ENCODE assay signal across 35 mouse cellular contexts in the genomic region with DNA sequence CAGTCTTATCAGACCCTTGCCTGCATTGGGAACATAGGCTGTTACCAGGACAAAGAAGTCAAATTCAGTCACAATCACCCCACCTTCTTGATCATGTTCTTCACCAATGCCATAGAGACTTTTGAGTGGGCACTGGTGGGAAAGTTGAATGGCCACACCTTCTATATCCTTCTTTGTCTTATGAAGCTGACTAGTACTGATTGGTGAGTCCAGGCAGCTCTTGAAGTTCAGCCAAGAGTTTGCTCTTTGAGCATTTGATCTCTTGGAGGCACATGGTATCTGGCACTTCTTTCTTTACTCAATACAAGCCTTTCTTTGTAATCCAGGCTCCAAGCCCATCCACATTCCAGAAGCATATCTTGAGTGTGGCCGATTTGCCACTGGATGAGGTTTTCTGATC.
"Had no signal": no experiment of that assay in that cellular context is flagged by ENCODE, and none has a peak within 500 bp of the region (broad histone marks: within the 10 kb centered on the region; RNA-seq: fewer than 3 reads in every experiment).

No protein-coding gene starts in this region.

- H3K9ac ChIP-seq: heart, embryonic 12.5 days; heart, embryonic 13.5 days; heart, embryonic 15.5 days; hindbrain, embryonic 12.5 days; hindbrain, embryonic 13.5 days; hindbrain, embryonic 14.5 days; hindbrain, embryonic 15.5 days; intestine, embryonic 15.5 days had no signal

- H3K4me3 ChIP-seq: heart, adult 2 months; heart, embryonic 10.5 days; heart, embryonic 12.5 days; heart, embryonic 13.5 days; heart, embryonic 15.5 days; hindbrain, embryonic 10.5 days; hindbrain, embryonic 12.5 days; hindbrain, embryonic 13.5 days; hindbrain, embryonic 15.5 days; intestine, embryonic 15.5 days; layer of hippocampus, adult 2 months had no signal

- H3K36me3 ChIP-seq: heart, embryonic 10.5 days; heart, embryonic 12.5 days; heart, embryonic 13.5 days; heart, embryonic 15.5 days; hindbrain, embryonic 10.5 days; hindbrain, embryonic 12.5 days; hindbrain, embryonic 13.5 days; hindbrain, embryonic 15.5 days; intestine, embryonic 15.5 days had no signal

- H3K27me3 ChIP-seq: heart, embryonic 12.5 days; heart, embryonic 13.5 days; heart, embryonic 15.5 days; hindbrain, embryonic 12.5 days; hindbrain, embryonic 13.5 days; hindbrain, embryonic 15.5 days; intestine, embryonic 15.5 days had no signal

- H3K4me2 ChIP-seq: heart, embryonic 11.5 days; heart, embryonic 12.5 days; heart, embryonic 13.5 days; heart, embryonic 15.5 days; hindbrain, embryonic 12.5 days; hindbrain, embryonic 13.5 days; hindbrain, embryonic 14.5 days; hindbrain, embryonic 15.5 days; intestine, embryonic 15.5 days had no signal

- DNase-seq: heart, adult 2 months; heart, postnatal 10 days; heart, postnatal 14 days; heart, postnatal 36 days; heart, postnatal 4 days; kidney, adult 11 months; kidney, adult 18-20 months; kidney, adult 2 months; kidney, adult 8-10 months; kidney, adult 9 months; kidney, postnatal 10 days; kidney, postnatal 14 days; kidney, postnatal 25 days; kidney, postnatal 36 days; kidney, postnatal 4 days; layer of hippocampus, adult 9-11 months; layer of hippocampus, postnatal 36 days had no signal

- H3K4me1 ChIP-seq: heart, embryonic 10.5 days; heart, embryonic 12.5 days; heart, embryonic 13.5 days; heart, embryonic 15.5 days; hindbrain, embryonic 10.5 days; hindbrain, embryonic 12.5 days; hindbrain, embryonic 13.5 days; hindbrain, embryonic 15.5 days; intestine, embryonic 15.5 days had no signal

- H3K27ac ChIP-seq: heart, adult 2 months; heart, embryonic 10.5 days; heart, embryonic 13.5 days; heart, embryonic 15.5 days; hindbrain, embryonic 10.5 days; hindbrain, embryonic 12.5 days; hindbrain, embryonic 13.5 days; hindbrain, embryonic 14.5 days; hindbrain, embryonic 15.5 days; hindbrain, postnatal 0 days; intestine, embryonic 15.5 days; kidney, postnatal 0 days; layer of hippocampus, adult 2 months had no signal

- ATAC-seq: hindbrain, embryonic 16.5 days; hindbrain, postnatal 0 days; inflammation-experienced regulatory T-cells, adult 6 months; intestine, embryonic 15.5 days; intestine, embryonic 16.5 days; intestine, postnatal 0 days had no signal

- H3K9me3 ChIP-seq: heart, embryonic 10.5 days; heart, embryonic 12.5 days; heart, embryonic 13.5 days; heart, embryonic 15.5 days; hindbrain, embryonic 10.5 days; hindbrain, embryonic 12.5 days; hindbrain, embryonic 13.5 days; hindbrain, embryonic 15.5 days; intestine, embryonic 15.5 days had no signal
